Mouse (Mus musculus) forebrain, postnatal 0 days (tissue): Measurements from ENCODE around the gene Mdm2. TPM values are rescaled to one million over a fixed set of nuclear protein-coding genes. Genes with fewer than 3 reads are reported as not detected.
"Not testable (repeated sequence)": the region's sequence is repeated elsewhere in the genome, so short reads cannot be mapped to it uniquely, and the experiment has no call there.

ENCODE experiments used
- ATAC-seq: fragments of 200-750 bp; cut with Nextera tagmentation; 2 replicates; pipeline ENCODE4 v1.8.0; 2017; ENCODE audit warnings: mild to moderate bottlenecking, moderate library complexity
- DNase-seq: peaks from one replicate; pipeline ENCODE4 v3.0.0-alpha.2; 2015
- H3K27ac ChIP-seq: fragments of 300-500 bp; sonication (generic); 2 replicates; pipeline ENCODE4 v1.5.1; 2014; ENCODE audit warnings: low read depth, mild to moderate bottlenecking, antibody characterized with exemption, low read length, moderate library complexity, mixed read lengths
- H3K27me3 ChIP-seq: fragments of 300-500 bp; sonication (generic); 2 replicates; pipeline ENCODE4 v1.6.1; 2014; ENCODE audit warnings: mild to moderate bottlenecking, low read length, mixed read lengths; ENCODE audit not compliant: insufficient read depth
- H3K36me3 ChIP-seq: fragments of 300-500 bp; sonication (generic); 2 replicates; pipeline ENCODE4 v1.6.1; 2014; ENCODE audit warnings: mild to moderate bottlenecking, moderate library complexity; ENCODE audit not compliant: insufficient read depth
- H3K4me1 ChIP-seq: fragments of 300-500 bp; sonication (generic); 2 replicates; pipeline ENCODE4 v1.6.1; 2014; ENCODE audit warnings: antibody characterized with exemption; ENCODE audit not compliant: insufficient read depth
- H3K4me2 ChIP-seq: fragments of 300-500 bp; sonication (generic); 2 replicates; pipeline ENCODE4 v1.6.1; 2014; ENCODE audit warnings: low read depth, mild to moderate bottlenecking, moderate library complexity
- H3K4me3 ChIP-seq: fragments of 300-500 bp; sonication (generic); 2 replicates; pipeline ENCODE4 v1.5.1; 2014; ENCODE audit warnings: low read depth, low read length, mixed read lengths
- H3K9ac ChIP-seq: fragments of 300-500 bp; sonication (generic); 2 replicates; pipeline ENCODE4 v1.6.1; 2014; ENCODE audit warnings: mild to moderate bottlenecking
- H3K9me3 ChIP-seq: fragments of 300-500 bp; sonication (generic); 2 replicates; pipeline ENCODE4 v1.6.1; 2016; ENCODE audit warnings: low read length
- CTCF ChIP-seq: sonication (generic); IDR thresholded peaks from 2 replicates; pipeline ENCODE4 v1.5.1; 2016; ENCODE audit warnings: antibody characterized with exemption, control low read depth, low read depth
- WGBS: fragments of 180-500 bp; shearing (Covaris S2); extraction: QIAGEN DNeasy Blood & Tissue Kit; methylation state at CpG from one replicate; pipeline ENCODE4 v1.1.7; 2014; 5-methylcytosine and 5-hydroxymethylcytosine counted together
- polyA plus RNA-seq: library from polyadenylated mRNA; unstranded; fragments of >200 nt; fragmentation: Nextera tagmentation; extraction: Ambion mirVana; gene quantifications from 2 replicates; pipeline ENCODE4 v1.2.1, GENCODE M21; 2015
- total RNA-seq: library from RNA; depleted of rRNA; stranded (reverse); fragments of >200 nt; gene quantifications from 2 replicates; pipeline ENCODE4 v1.2.3, GENCODE M21; 2014

Gene Mdm2
- total and polyA plus RNA-seq, 2 experiments from 2014 or later: 30.2 to 77.3 TPM

DNA sequence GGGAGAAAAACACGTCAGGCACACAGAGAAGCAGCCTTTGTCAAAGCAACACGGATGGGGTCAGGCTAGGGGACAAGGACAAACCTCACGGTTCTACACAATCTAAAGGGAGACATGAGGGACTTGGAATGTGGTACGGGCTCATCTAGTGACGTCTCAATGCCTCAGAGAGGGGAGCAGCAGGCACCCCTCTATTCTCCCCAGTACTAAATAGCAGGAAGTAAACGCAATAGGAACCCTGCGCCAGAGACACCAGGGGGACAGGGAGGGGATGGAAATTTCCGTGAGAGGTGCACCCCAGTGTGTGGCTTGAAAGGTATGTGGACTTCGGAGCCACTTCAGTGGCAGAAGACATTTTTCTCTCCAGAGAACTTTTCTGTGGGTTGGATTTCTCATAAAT lies 30.4 kb upstream of the Mdm2 start:
- DNase-seq (no peak), ATAC-seq (no peak)
- peaks cover 10% of the 10 kb centered on the region for H3K4me1 ChIP-seq
- no peaks in the 10 kb centered on the region for H3K27me3 ChIP-seq
- no peak overlapping the region for H3K4me2 ChIP-seq
- 90% methylated on average over 9 of the region's 9 CpGs for WGBS
- H3K36me3 ChIP-seq: peaks cover 47% of the 10 kb centered on the region
- H3K9ac ChIP-seq: no peak overlapping the region
- H3K9me3 ChIP-seq: no peaks in the 10 kb centered on the region
- no peak for TF ChIP-seq CTCF
- no peak overlapping the region for H3K4me3 ChIP-seq
- H3K27ac ChIP-seq: no peak overlapping the region

GRCm38 (mm10) chr10:117740171-117740570 lies 29.6 kb upstream of the Mdm2 start:
- Histone ChIP-seq H3K27ac (no peak overlapping the region), H3K4me1 (peaks cover 10% of the 10 kb centered on the region), H3K9ac (no peak overlapping the region), H3K4me3 (no peak overlapping the region), H3K9me3 (no peaks in the 10 kb centered on the region), H3K36me3 (peaks cover 47% of the 10 kb centered on the region), H3K4me2 (no peak overlapping the region), H3K27me3 (no peaks in the 10 kb centered on the region)
- no peak for ATAC-seq
- 99% methylated on average over 10 of the region's 10 CpGs for WGBS
- DNase-seq: no peak
- no peak for TF ChIP-seq CTCF

DNA sequence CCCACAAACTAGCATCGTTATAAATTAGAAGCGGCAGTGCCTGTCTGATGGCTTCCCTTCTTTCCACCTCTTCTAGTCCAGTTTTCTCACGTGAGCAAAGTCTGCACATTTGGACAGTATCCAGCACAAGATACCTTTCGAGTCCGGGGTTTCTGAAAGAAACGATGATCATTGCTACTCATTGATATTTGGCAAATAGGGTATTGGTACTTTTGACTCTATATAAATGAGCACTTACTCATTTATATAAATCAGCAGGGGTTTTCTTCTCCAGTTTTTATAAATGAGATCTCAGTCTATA lies 29.0 kb upstream of the Mdm2 start:
- no peak for TF ChIP-seq CTCF
- WGBS: 94% methylated on average over 6 of the region's 6 CpGs
- Histone ChIP-seq H3K4me2 (no peak overlapping the region), H3K27me3 (no peaks in the 10 kb centered on the region), H3K9ac (no peak overlapping the region), H3K36me3 (peaks cover 47% of the 10 kb centered on the region), H3K9me3 (no peaks in the 10 kb centered on the region), H3K4me1 (peaks cover 10% of the 10 kb centered on the region), H3K27ac (no peak overlapping the region), H3K4me3 (no peak overlapping the region)
- ATAC-seq (no peak), DNase-seq (no peak)

DNA sequence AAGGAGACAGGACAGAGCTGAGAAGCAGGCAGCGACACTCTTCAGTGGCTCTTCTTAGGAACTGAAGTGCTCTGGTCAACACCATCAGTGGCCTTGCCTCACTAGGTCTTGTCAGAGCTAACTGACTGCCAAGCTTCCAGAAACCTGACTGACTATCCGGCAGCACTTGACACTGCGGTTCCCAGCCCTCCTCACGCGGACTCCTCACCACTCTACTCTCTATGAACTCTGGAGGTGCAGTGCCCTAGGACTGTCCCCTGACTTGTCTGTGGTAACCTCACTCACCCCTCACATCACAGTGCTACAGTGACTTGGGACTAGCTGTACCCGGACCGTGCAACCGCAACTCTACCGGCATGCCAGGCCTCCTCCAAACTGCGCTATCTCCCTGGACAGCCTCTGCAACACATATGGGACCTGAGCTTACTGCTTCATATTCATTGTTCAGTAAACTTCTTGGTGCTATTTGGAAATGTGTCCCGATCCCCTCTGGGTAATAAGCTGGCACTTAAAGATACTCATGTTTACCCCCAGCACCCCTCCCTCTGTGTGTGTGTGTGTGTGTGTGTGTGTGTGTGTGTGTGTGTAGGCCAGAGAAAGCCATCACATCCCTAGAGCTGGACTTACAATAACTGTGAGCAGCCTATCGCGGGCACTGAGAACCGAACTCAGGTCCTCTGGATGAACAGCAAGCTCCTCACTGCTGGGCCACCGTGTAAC lies 28.5 kb upstream of the Mdm2 start:
- 90% methylated on average over 15 of the region's 15 CpGs for WGBS
- H3K9me3 ChIP-seq: no peaks in the 10 kb centered on the region

DNA sequence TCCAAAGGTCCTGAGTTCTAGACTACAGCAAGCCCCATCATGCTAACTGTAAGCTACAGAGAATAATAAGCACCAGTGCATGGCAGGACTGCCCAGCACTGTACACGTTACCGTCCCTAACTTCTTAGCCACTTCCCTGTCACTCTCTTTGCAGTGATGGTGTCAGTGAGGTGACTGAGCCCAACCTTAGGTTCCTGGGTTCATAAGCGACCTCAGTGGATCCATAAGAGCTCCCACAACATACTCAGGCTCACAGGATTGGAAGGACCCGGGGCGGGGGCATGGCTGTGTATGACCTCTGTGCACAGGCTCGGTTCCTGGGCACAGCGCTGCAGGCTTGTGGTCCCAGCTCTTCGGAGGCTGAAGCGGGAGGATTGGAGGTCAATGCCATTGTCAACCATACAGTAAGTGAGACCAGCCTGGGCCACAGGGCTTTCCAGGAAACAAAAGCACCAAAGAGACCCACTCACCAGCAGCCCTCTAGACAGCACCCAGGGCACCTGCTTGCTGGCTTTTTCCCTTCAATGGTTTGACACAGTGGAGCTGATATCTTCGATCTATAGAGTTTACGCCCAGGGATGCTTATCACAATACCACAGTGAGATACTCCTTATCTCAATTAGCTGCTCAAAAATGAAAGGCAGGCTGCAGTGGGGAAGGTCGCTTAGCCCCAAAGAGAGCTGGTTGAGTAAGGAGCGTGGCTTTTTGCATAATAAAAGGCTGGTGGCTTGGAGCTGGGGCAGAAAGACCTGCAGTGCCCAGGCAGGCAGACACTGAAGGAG lies 27.8 kb upstream of the Mdm2 start:
- no peak overlapping the region for H3K9ac ChIP-seq
- peaks cover 47% of the 10 kb centered on the region for H3K36me3 ChIP-seq
- ATAC-seq (no peak), DNase-seq (no peak)
- TF ChIP-seq CTCF: no peak
- H3K4me3 ChIP-seq: no peak overlapping the region
- no peaks in the 10 kb centered on the region for H3K4me1 ChIP-seq
- H3K4me2 ChIP-seq: no peak overlapping the region
- 84% methylated on average over 13 of the region's 13 CpGs for WGBS
- H3K27me3 ChIP-seq: no peaks in the 10 kb centered on the region
- no peaks in the 10 kb centered on the region for H3K9me3 ChIP-seq
- no peak overlapping the region for H3K27ac ChIP-seq

More for the DNA sequence above, 28.5 kb upstream of the Mdm2 start:
- H3K27ac ChIP-seq: no peak overlapping the region
- DNase-seq: no peak
- no peak for ATAC-seq
- no peak overlapping the region for H3K4me2 ChIP-seq
- peaks cover 47% of the 10 kb centered on the region for H3K36me3 ChIP-seq
- H3K4me1 ChIP-seq: peaks cover 5% of the 10 kb centered on the region
- H3K4me3 ChIP-seq: no peak overlapping the region
- no peak overlapping the region for H3K9ac ChIP-seq
- H3K27me3 ChIP-seq: no peaks in the 10 kb centered on the region
- TF ChIP-seq CTCF: no peak

DNA sequence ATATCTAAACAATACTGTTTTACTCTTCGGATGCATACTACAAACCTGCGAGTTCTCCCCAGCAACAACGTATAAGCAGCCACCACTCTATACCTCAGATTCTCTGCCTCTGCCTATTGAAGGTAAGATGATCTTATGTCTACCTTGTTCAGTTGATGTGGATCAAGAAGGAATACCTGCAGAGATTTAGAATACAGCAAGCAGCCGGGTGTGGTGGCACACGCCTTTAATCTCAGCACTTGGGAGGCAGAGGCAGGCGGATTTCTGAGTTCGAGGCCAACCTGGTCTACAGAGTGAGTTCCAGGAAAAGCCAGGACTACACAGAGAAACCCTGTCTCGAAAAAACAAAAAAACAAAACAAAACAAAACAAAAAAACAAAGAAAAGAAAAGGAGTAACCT lies 26.9 kb upstream of the Mdm2 start:
- 95% methylated on average over 8 of the region's 8 CpGs for WGBS
- H3K27ac ChIP-seq, H3K4me3 ChIP-seq, H3K9ac ChIP-seq, H3K4me1 ChIP-seq, H3K9me3 ChIP-seq, H3K4me2 ChIP-seq, ATAC-seq, DNase-seq, H3K27me3 ChIP-seq: not testable (repeated sequence)
- peaks cover 47% of the 10 kb centered on the region for H3K36me3 ChIP-seq

GRCm38 (mm10) chr10:117737075-117737474 lies 26.5 kb upstream of the Mdm2 start:
- Histone ChIP-seq H3K4me3 (no peak overlapping the region), H3K9ac (no peak overlapping the region), H3K27ac (no peak overlapping the region), H3K27me3 (no peaks in the 10 kb centered on the region), H3K4me1 (no peaks in the 10 kb centered on the region), H3K9me3 (no peaks in the 10 kb centered on the region), H3K4me2 (no peak overlapping the region), H3K36me3 (peaks cover 47% of the 10 kb centered on the region)
- ATAC-seq: no peak
- no peak for DNase-seq
- TF ChIP-seq CTCF: no peak
- WGBS: 83% methylated on average over 4 of the region's 4 CpGs
